Mouse (Mus musculus) lung, postnatal 4 days (tissue): ENCODE results near the gene Lrwd1.

Experiments
- DNase-seq, 2 experiments: peaks; one replicate each; pipeline ENCODE4 v3.0.0; 2021

Gene Lrwd1

DNA sequence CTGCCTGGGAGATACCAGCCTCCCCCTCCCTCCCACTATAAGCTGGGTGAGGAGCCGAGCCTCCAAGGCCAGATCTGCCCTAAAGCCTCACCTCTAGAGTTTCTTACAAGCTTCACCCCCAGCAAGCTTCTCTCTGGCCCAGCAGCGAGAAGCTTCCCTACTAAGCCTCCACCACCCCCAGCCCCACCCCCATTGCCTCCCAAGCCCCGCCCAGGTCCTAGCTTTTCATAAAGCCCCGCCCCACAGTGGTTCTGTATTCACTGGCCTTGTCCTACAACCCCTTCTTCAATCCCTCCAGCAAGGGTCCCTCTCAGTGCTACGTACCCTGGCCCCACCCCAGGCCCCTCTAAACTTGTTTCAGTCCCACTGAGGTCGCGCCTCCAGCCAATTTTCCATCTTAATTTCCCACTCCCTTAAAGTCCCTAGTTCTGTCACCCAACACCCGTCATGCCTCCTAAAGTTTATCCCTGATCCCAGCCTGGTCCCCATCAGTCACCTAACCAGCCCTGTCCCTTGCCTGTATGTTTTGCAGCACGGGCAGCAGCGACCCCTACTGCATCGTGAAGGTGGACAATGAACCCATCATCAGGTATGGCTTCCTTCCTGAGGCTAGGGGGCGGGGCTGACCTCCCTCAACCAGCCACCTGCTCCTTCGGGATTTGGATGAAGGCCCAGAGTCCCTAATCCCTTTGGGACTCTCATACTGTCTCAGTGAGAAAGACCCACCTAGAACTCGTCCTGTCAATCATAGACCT is 46.9 kb downstream of the Lrwd1 start:
- DNase-seq: no peak

DNA sequence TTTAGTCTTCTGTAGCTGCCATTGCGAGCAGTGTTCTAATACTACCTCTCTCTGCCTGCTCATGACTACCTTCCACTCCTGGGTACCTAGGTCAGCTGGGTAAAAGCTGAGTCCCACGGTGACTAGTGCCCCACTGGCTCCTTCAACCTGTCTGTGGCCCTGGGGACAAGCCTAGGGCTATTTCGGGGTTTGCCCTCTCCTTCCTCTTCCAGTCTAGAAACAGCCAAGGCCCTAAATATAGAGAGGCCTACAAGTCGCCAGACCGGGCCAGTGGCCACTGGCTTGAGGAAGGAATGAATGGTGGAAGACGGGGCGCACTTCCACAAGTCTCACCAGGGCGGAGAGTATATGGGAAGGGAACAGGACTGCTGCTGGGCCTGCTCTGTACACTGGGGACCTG is 49.6 kb downstream of the Lrwd1 start:
- no peak for DNase-seq

DNA sequence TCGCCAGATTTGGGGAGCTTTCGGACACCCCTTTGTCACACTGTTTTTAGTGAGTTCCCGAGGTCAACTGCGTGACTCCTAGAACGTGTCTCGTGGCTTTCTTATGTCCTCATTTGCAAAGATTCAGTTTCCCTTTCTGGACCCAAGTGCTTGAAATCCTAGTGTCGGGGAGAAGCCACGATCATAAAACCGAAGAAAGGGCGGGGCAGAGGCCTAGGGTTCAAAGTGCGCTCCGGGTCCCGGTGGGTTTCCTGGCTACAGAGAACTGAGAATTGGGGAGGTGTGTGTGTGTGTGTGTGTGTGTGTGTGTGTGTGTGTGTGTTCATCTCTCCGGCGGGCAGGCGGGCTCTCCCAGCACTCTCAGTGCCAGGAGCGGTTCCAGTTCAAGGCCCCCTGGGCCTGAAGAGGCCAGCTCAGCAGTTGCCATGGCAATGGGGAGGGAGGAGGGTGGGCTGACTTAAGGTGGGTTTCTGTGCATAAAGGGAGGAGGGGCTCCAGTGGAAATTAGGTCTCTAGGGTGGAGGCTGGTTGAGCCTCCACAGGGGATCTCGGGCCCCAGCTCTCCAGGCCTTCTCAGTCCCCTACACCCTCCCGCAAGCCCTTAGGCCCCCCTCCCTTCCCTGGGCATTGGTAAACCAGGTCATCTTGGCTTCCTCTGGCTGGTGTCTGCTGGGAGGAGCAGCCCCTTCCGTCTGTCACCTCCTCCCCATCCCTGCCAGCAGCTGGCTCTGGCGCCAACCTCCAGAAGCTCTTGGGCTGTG is 50.8 kb downstream of the Lrwd1 start:
- DNase-seq: no peak

DNA sequence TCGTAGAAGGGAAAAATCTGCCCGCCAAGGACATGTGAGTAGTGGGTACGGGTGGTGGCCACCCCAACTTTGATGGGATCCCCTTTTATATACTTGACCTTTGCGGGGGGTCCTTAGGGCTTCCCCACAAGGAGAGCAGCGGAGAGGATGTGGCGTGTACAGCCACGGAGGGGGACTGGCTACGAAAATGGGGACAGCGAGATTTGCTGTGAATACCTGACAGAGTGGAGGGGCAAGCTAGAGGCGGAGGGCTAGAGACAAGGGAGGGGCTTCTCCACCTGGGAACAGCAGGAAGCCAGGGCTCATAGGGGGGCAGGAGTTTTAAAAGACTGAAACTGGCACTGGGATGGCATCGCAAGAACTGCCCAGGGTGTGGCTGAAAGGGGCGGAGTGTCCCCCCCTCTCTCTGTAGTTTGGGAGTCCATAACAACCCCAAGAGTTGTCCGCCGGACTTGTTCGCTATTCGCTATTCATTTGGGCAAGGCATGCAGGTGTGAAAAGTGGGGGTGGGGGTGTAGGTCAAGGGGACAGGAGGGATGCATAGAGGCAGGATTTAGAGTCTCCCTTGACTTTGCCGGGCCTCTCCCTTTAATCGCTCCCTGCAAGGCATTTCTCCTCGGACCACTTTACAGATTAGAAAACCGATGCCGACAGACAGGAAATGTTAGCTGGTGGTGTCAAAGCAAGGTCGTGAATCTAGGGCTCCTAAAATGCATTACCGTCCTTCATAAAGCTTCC is 51.6 kb downstream of the Lrwd1 start:
- DNase-seq: no peak

DNA sequence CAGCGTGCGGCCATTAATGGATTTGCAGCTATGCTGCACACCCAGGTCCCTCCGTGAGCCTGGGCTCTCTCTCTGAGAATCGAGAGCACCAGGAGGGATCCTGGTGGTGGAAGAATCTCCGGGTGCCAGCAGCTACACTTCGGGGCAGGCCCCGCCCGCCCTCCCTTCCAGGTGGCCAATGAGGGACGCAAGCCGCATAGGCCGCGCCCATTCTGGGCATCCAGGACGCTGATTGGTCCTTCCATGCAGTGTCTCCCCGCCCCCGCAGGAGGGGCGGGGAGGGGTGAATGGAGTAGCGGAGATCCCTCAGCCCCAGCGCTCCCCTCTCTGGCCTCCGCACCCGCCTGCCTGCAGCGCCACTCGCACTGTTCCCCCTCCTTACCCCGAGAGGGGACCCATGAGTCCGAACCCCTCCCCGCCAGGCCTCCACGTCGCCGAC is 52.2 kb downstream of the Lrwd1 start, which contains the start of gene Rasa4:
Gene Rasa4 (plus strand): TSS at position 248 of the 439 bp plus-strand sequence.
- peak; percentile 95 to 96 for DNase-seq

DNA sequence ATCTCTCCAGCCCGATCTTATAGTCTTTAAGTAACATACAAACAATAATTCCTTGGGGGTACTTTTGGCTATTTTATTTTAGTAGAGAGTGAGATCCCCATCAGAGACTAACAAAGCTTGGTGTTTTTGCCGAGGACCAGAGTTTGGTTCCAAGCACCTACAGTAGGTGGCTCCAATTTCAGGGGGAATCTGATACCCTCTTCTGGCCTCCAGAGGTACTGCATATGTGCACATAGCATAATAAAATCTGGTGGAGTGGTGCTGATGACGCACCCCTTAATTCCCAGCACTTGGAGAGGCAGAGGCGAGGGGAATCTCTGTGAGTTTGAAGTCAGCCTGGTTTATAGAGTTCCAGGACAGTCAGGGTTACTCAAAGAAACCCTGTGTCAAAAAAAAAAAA is 53.5 kb downstream of the Lrwd1 start:
- DNase-seq: no peak

DNA sequence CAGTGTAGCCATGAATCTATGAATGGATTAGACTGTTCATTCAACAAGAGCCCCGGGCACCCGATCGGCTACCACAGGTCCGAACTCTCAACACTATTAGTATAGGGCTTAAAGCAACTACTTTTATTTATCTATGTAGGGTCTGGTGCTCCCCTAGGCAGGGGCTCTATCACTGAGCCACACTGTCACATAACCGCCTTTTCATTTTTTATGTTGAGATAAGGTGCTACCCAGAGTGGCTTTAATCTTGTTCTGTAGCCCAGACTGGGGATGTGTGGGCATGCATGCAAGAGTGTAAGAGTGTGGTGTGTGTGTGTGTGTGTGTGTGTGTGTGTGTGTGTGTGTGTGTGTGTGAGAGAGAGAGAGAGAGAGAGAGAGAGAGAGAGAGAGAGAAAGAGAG is 57.7 kb downstream of the Lrwd1 start:
- DNase-seq: no peak

DNA sequence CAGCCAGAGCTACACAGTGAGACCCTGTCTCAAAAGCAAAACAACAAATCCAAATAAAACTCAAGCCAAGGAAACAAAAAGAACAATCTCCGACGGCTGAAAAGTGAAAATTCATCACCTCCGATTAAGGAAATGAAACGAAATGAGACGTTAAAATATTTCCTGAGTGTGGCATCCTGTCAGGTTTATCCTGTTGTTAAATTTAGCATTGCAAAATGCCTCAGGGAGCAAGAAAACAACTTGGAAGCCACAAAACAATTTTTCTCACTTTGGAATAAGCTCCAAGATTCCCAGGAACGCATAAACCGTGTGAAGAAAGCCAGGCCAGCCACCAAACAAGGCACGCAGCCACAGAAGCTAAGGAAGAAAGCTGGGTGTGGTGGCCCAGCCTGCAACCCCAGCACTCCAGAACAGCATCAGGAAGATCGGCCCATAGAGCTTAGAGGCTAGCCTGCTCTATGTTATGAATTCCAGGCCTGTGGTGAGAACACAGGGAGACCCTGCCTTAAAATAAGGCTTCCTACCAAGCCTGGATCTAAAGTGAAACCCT is 58.8 kb downstream of the Lrwd1 start:
- no peak for DNase-seq

DNA sequence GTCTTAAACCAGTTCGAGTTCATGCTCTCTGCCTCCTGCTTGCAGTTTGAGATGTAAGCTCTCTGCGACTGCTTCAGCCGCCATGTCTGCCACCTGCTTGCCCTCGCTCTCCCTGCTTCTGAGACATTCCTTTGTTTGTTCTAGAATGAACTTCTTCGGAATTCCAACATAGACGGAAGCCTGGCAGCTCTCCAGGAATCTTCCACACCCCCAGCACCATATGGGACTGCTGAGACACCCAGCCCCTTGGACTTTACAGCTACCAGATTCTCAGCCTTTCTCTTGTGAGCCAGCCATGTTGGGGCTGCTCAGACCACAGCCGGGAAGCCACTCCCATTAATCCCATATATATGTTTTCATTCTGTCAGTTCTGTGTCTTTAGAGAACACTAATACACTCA is 59.6 kb downstream of the Lrwd1 start:
- DNase-seq: peak in 1 of 2 experiments; percentile 41

DNA sequence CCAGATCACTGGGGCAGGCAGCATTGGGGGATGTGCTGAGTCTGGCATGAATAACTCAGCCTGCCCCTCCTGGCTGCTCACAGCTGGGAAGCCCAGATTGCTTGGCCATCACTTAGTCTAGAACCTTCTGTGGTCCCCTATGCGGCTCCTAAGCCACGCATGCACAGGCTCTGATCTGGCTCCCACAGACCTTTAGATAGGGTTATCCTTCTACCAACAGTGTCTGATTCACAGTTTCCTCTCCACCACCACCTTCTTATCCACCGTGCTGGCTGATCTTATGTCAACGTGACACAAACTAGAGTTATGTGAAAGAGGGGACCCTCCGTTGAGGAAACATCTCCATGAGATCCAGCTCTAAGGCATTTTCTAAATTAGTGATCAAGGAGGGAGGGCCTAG is 60.8 kb downstream of the Lrwd1 start:
- no peak for DNase-seq

DNA sequence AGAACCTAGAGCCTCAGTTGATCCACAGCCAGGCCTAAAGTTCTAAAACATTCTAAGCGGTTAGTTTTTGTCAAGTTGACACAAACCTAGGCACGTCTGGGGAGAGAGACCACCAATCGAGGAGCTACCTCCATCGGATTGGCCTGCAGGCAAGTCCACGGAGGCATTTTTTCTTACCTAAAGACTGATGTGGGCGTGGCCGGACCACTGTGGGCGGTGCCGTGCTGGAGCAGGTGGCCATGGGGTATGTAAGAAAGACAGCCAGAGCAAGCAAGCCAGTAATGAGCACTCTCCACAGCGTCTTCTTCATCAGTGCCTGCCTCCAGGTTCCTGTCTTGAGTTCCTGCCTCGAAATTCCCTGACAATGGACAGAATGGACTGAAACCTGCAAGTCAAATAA is 62.3 kb downstream of the Lrwd1 start:
- DNase-seq: no peak

DNA sequence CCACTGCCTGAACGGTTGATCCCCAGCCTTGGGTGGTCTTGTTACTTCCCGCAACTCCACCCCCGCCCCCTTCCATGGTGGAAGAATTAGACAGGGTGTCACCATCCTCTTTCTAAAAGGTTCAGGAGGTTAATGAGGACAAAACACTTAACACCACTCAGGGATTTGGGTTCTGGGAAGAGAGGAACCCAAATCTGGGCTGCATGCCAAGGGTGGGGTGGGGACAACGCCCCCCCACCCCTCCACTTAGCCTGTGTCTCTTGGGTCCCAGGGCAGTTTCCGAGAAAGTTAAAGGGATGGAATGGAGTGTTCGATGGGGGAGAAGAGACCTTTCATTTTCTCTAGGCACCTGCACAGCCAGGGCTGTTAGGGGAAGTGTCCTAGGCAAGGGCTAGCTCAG is 62.8 kb downstream of the Lrwd1 start:
- no peak for DNase-seq
